ENCODE assay signal across 23 mouse cellular contexts in genomic region chr7:143723841-143724240, GRCm38 (mm10). TPM values are rescaled to one million over a fixed set of nuclear protein-coding genes. Genes with fewer than 3 reads are reported as not detected.
A peak's percentile ranks its signal among the peaks of the same experiment; 100 is the strongest.
DNase-seq lines count a peak whose midpoint lies in the region; ATAC-seq and TF ChIP-seq lines count a peak whose summit lies in the region.
"Had no signal": no experiment of that assay in that cellular context is flagged by ENCODE, and none has a peak within 500 bp of the region (broad histone marks: within the 10 kb centered on the region; RNA-seq: fewer than 3 reads in every experiment).

No protein-coding gene starts in this region.

- H3K4me3 ChIP-seq in intestine, embryonic 15.5 days (replicated peaks), result peak overlapping the region; percentile 22; the same call in 1 of the 2 replicates
- H3K4me3 ChIP-seq in lung, adult 2 months (replicated peaks; ENCODE audit: extremely low read depth, low read depth, low read length), result no peak overlapping the region
- no peak overlapping the region for H3K4me3 ChIP-seq in stomach, embryonic 14.5 days (ENCODE audit: low read depth, low read length)
- H3K4me3 ChIP-seq: hindbrain, embryonic 13.5 days; limb, embryonic 12.5 days; neural tube, embryonic 13.5 days had no signal

- peaks cover under 1% of the 10 kb centered on the region; the same call in 1 of the 2 replicates for H3K36me3 ChIP-seq in intestine, embryonic 15.5 days
- no peaks in the 10 kb centered on the region for H3K36me3 ChIP-seq in stomach, embryonic 14.5 days (ENCODE audit: control insufficient read depth, insufficient read depth, low read length)

- peaks cover 20% of the 10 kb centered on the region; the same call in 1 of the 2 replicates for H3K4me1 ChIP-seq in intestine, embryonic 15.5 days (replicated peaks)
- H3K4me1 ChIP-seq in lung, adult 2 months (ENCODE audit: control insufficient read depth, insufficient read depth, low read length), result peaks cover 22% of the 10 kb centered on the region
- H3K4me1 ChIP-seq in stomach, embryonic 14.5 days (ENCODE audit: control insufficient read depth, insufficient read depth, low read length), result 0 out of 2 replicates have a peak, but pooled peaks cover 2% of the 10 kb centered on the region
- H3K4me1 ChIP-seq: limb, embryonic 12.5 days had no signal

- peak overlapping the region; percentile 47 for H3K4me2 ChIP-seq in intestine, embryonic 15.5 days (replicated peaks)
- H3K4me2 ChIP-seq in stomach, embryonic 14.5 days (replicated peaks; ENCODE audit: low read depth, low read length), result peak overlapping the region; percentile 32
- H3K4me2 ChIP-seq: heart, embryonic 11.5 days; hindbrain, embryonic 13.5 days; limb, embryonic 12.5 days; neural tube, embryonic 13.5 days had no signal

- no peaks in the 10 kb centered on the region for H3K9me3 ChIP-seq in intestine, embryonic 15.5 days
- H3K9me3 ChIP-seq in stomach, embryonic 14.5 days (ENCODE audit: control insufficient read depth, low read depth, low read length), result no peaks in the 10 kb centered on the region
- H3K9me3 ChIP-seq: hindbrain, embryonic 13.5 days; limb, embryonic 12.5 days; neural tube, embryonic 13.5 days had no signal

- TF ChIP-seq CTCF in lung, adult 2 months (IDR thresholded peaks at IDR 0.05; ENCODE audit: insufficient read depth, low read length), result no peak

- H3K9ac ChIP-seq in intestine, embryonic 15.5 days, result no peak overlapping the region
- no peak overlapping the region for H3K9ac ChIP-seq in stomach, embryonic 14.5 days (replicated peaks; ENCODE audit: low read depth, low read length)
- H3K9ac ChIP-seq: hindbrain, embryonic 13.5 days; limb, embryonic 12.5 days; neural tube, embryonic 13.5 days had no signal

- 79% methylated on average over 4 of the region's 4 CpGs for WGBS in intestine, embryonic 15.5 days
- WGBS in lung, adult 2 months, result 71% methylated on average over 4 of the region's 4 CpGs
- WGBS in stomach, embryonic 14.5 days, result 66% methylated on average over 4 of the region's 4 CpGs

- H3K27me3 ChIP-seq in intestine, embryonic 15.5 days (replicated peaks), result no peaks in the 10 kb centered on the region
- no peaks in the 10 kb centered on the region for H3K27me3 ChIP-seq in stomach, embryonic 14.5 days (ENCODE audit: control insufficient read depth, insufficient read depth, low read length)
- H3K27me3 ChIP-seq: hindbrain, embryonic 13.5 days; limb, embryonic 12.5 days; neural tube, embryonic 13.5 days had no signal

- DNase-seq in kidney, adult 9 months, result peak; percentile 33
- DNase-seq in kidney, postnatal 36 days, result no peak
- DNase-seq in lung, adult 2 months, result peak; percentile 68
- DNase-seq in B cell, adult 2 months, result no peak
- DNase-seq in cerebellum, postnatal 25 days, result no peak
- no peak for DNase-seq in gastrocnemius, adult 8-10 months (ENCODE audit: low spot score in 2 of 2)
- DNase-seq: cerebellum, adult 8-10 months; gastrocnemius, postnatal 14 days; retina, postnatal 1 day; thymus, adult 2 months had no signal

- H3K27ac ChIP-seq in intestine, embryonic 15.5 days, result peak overlapping the region; percentile 65
- peak overlapping the region; percentile 83 for H3K27ac ChIP-seq in stomach, embryonic 14.5 days (ENCODE audit: low read length)
- H3K27ac ChIP-seq: hindbrain, embryonic 13.5 days; limb, embryonic 12.5 days; neural tube, embryonic 13.5 days had no signal

- TF ChIP-seq POLR2A in lung, adult 2 months (IDR thresholded peaks at IDR 0.05; ENCODE audit: borderline replicate concordance, extremely low read depth, low read depth, low read length), result no peak

- peak; percentile 98 for ATAC-seq in intestine, embryonic 15.5 days
- peak; percentile 94 for ATAC-seq in stomach, embryonic 14.5 days (ENCODE audit: insufficient number of reproducible peaks, insufficient read depth, low FRiP score, low read depth)
- ATAC-seq: forebrain, embryonic 14.5 days had no signal

RNA-seq across cellular contexts. Expression of gene Osbpl5, which starts 32.9 kb away (rescaled TPM):
- 25.6 and 25.9 TPM in 2 replicates for polyA plus RNA-seq in intestine, embryonic 15.5 days (2015; fragmentation: Nextera tagmentation; extraction: Ambion mirVana)
- 103 and 125 TPM in 2 replicates for polyA plus RNA-seq in lung, adult 2 months (2012; rRNA removed)
- 46.1 and 46.6 TPM in 2 replicates for polyA plus RNA-seq in stomach, embryonic 14.5 days (2014; fragmentation: Nextera tagmentation; extraction: Ambion mirVana)
- total RNA-seq in gastrocnemius, adult 8-10 months (2022), result 10 to 100 TPM; 11.2 to 17.7 (median 14.1) TPM

RNA-seq across cellular contexts. Expression of gene Tnfrsf23, which starts 38.2 kb away (rescaled TPM):
- polyA plus RNA-seq in intestine, embryonic 15.5 days (2015; fragmentation: Nextera tagmentation; extraction: Ambion mirVana), result 0.69 and 1.2 TPM in 2 replicates
- 3.0 and 5.3 TPM in 2 replicates for polyA plus RNA-seq in lung, adult 2 months (2012; rRNA removed)
- polyA plus RNA-seq in stomach, embryonic 14.5 days (2014; fragmentation: Nextera tagmentation; extraction: Ambion mirVana), result 1.7 and 1.9 TPM in 2 replicates
- 1 to 10 TPM; 2.5 to 4.6 (median 3.4) TPM for total RNA-seq in gastrocnemius, adult 8-10 months (2022)

RNA-seq across cellular contexts. Expression of gene Mrgprg, which starts 43.0 kb away (rescaled TPM):
- polyA plus RNA-seq in intestine, embryonic 15.5 days (2015; fragmentation: Nextera tagmentation; extraction: Ambion mirVana), result not detected in 2 replicates
- not detected in 2 replicates for polyA plus RNA-seq in lung, adult 2 months (2012; rRNA removed)
- 0.14 TPM in 1 of 2 replicates, not detected in the other for polyA plus RNA-seq in stomach, embryonic 14.5 days (2014; fragmentation: Nextera tagmentation; extraction: Ambion mirVana)
- under 1 TPM; 0.29 to 0.86 (median 0.33) TPM for total RNA-seq in gastrocnemius, adult 8-10 months (2022)
- total RNA-seq: gastrocnemius, postnatal 14 days; layer of hippocampus, postnatal 10 days had no signal
- polyA plus RNA-seq: brain, embryonic 14.5 days; C2C12; embryonic facial prominence, embryonic 11.5 days; forebrain, embryonic 14.5 days; heart, embryonic 11.5 days; hindbrain, embryonic 13.5 days; limb, embryonic 12.5 days; midbrain, postnatal 0 days; neural tube, embryonic 13.5 days; spleen, adult 2 months had no signal

Comparison
In these comparisons a context has a peak if more than half of its experiments do, and no peak if none do; other contexts are left out.
1. DNase-seq: peak in kidney, adult 9 months (single experiment) and lung, adult 2 months (single experiment); none in kidney, postnatal 36 days (0 of 2), B cell, adult 2 months (0 of 2), cerebellum, postnatal 25 days (0 of 2) and gastrocnemius, adult 8-10 months (0 of 2).